Mouse (Mus musculus) urinary bladder, postnatal 36 days (tissue): ENCODE data around the gene Pard3.

Experiments used
- DNase-seq, 2 experiments: peaks; one replicate each; pipeline ENCODE4 v3.0.0; 2022; ENCODE audit warnings: low spot score in 2 of 2, mixed read lengths in 1 of 2

The Pard3 gene

GRCm38 (mm10) chr8:127087434-127087833, 23.7 kb downstream of the Pard3 start:
- no peak for DNase-seq

GRCm38 (mm10) chr8:127088372-127088771, 24.7 kb downstream of the Pard3 start:
- no peak for DNase-seq

- DNase-seq = no peak
Measured at GRCm38 (mm10) chr8:127089021-127089420, 25.3 kb downstream of the Pard3 start.

DNA sequence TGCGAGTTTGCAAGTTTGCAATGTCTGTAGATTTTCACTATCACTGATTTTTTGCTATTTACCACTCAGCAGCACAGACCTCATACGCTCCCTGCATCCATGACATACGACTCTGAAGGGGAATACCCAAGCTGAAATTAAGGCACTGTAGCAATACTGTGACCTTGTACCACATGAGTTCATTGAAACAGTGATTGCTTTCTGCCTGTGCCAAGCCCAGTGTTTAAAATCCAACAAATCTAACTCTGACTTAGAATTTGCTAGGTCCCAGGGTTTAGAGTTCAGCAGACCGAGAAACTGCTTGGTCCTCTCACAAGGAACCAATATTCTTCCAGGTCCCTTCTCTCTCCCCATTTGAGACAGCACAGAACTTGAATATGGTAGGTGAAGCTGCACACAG, 26.7 kb downstream of the Pard3 start:
- DNase-seq = no peak

- DNase-seq = no peak
Measured at GRCm38 (mm10) chr8:127091936-127092335, 28.2 kb downstream of the Pard3 start.

GRCm38 (mm10) chr8:127092383-127093112, 28.9 kb downstream of the Pard3 start:
- no peak for DNase-seq

GRCm38 (mm10) chr8:127093113-127093426, 29.4 kb downstream of the Pard3 start:
- DNase-seq = no peak

DNA sequence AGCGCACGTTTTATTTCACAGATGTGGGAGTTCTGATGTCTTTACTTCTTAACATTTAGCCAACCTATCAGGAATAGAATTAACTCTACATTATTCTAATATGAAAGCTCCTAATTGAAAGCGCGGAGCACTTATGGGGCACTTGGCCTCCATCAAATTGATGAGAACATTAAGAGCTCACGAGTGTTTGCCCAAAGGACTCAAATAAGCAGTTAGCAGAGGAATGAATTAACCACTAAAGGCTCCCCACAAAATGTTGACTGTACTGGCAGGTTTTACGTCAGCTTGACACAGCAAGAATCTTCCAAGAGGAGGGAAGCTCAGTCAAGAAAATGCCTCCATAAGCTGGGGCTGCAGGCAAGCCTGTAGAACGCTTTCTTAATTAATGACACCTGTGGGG, 32.1 kb downstream of the Pard3 start:
- no peak for DNase-seq

DNA sequence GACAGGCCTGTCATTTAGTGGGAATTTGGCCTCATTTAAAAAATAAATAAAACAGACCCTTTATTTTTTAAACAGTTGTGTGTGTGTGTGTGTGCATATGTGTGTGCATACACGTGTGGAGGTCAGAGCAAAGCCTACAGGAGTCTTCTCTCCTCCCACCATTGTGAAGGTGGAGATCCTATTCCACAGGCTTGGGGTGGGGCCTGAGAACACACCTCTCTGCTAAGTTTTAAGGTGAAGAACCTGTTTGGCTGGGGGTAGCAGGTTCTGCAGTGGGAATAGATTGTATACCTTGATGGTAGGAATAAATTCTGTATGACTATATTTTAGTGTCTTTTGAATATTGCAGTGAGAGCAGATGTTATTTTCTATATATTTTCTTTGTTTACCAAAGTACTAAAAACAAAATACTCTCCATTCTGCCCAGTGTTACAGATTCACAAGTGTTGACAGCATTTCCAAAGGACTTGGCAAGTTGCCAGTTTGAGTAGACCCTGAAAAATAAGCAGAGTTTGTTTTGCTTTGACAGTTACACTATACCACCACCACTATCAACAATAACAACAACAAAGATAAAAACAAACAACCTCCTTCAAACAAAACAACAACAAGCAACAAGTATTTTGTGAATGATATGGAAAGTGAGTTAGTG, 35.9 kb downstream of the Pard3 start:
- peak in 1 of 2 experiments; percentile 34 for DNase-seq

DNA sequence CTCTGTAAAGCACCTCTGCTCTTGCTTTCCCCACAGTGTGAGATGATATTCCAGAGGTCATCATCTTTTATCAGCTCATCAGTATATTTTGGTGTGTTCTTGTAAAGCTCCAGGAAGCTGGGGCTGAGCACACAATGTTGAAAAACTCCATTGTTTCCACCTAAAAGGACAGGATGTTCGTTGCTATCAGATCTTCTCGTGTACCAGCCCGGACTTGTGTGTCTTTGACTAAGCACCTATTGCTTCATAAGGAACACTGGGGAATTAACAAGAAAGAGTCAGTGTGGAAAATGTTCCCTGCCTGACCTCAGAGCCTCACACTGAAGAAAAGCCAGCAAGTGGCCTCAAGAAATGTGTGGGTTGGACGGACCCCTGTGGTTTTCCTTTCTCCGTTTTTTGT, 39.6 kb downstream of the Pard3 start:
- peak in 1 of 2 experiments; percentile 26 for DNase-seq

DNA sequence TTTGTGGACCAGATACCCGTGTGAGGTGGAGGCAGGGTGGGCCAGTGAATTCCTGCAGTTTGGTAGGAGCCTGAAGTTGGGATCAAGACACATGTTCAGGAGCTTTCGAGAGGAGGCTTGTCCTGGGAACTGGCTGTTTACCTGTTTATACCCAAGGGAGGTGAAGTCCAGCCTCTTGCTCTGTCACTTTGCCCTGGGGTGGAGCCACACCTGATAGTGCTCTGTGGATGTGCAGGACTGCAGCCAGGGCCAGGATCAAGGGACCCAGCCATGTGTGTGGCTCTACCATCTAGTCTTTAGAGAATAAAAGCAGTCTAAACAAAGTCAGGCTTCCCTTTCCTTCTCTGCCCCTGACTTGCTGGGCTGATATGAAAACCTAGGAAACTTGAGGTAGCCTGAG, 40.9 kb downstream of the Pard3 start:
- DNase-seq = no peak

DNA sequence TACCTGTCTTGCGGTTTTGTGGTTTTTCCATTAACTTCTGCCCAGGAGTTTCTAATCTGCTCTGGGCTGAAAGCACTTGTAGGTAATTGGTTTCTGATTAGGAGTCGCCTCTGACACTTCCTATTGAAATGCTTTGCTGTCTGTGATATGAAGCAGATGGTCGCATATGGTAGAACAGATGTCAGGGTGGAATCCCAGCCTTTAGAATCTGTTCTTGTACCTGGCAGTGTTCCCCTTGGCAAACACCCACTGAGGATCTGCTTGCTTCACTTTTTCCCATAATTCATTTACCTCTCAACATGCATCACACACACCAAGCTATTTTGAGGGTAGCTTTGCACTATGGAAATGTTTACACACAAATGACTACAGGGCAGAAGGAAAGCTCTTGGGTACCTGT, 44.2 kb downstream of the Pard3 start:
- no peak for DNase-seq

DNA sequence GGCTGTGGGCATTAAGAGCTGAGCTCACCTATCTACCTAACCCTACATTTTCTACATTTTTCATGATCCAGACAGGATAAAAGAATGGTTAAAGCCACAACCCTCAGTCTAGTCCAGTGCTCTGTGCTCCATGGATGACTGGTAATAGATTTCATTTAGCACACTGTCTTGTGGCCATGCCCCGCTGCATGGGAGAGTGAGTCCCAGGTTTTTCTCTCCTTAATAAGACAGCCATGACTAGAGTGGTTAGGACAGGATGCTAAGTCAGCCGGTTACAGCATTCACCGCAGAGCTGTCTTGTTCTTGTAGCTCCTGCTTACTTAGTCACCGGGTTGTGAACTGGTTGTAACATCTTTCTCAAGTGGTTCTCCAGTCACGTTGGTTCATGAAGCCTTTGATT, 49.5 kb downstream of the Pard3 start:
- no peak for DNase-seq

DNA sequence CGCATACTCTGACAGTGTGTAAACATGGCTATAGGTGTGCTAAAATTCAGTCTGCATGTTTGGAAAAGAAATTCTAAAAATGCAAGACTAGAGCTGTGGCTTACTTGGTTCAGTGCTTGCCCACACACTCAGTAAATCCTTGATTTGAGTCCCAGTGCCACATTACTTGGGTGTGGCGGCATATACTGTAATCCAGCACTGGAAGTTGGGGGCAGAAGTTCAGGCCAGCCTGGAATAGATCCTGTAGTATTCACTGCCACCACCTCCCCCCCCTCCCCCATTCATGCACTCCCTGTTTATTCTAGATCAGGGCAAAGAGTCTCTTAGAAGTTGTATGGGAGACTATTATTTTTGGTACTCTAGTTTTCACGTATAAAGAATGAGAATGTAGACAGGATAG, 52.1 kb downstream of the Pard3 start:
- DNase-seq = no peak

GRCm38 (mm10) chr8:127118373-127118861, 54.7 kb downstream of the Pard3 start:
- peak; percentile 41 to 68 for DNase-seq

- no peak for DNase-seq
Measured at GRCm38 (mm10) chr8:127123391-127123790, 59.7 kb downstream of the Pard3 start.

- DNase-seq = no peak
Measured at GRCm38 (mm10) chr8:127124795-127125194, 61.1 kb downstream of the Pard3 start.

GRCm38 (mm10) chr8:127125686-127126683, 62.3 kb downstream of the Pard3 start:
- DNase-seq = no peak

DNA sequence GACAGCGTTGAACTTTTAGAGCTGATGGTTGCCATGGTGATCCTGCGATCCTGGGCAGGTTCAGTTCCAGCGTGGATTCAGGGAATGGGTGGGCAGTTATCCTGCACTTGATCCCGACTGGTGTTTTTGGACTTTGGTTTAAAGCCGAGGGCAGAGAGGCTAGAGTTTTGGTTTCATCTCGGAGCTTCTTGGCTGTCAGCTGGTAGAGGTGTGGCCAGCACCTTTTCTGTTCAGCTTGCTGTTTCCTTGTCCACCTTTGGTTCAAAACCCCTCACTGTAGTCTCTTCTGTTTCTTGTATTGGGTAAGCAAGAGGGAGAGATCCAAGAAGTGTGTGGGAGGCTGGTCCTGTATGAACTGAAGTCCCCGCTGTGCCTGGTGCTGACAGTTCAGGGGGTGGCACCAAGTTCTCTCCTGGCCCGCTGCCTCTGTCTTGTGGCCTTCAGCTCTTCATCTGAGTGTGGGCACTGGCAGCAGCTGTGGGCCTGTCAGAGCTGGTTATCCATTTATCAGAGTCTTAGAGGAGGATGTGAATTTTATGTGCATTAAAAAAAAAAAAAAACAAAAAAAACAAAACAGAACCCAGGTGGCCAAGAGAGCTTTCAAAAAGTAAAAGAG, 65.2 kb downstream of the Pard3 start:
- peak in 1 of 2 experiments; percentile 36 for DNase-seq

DNA sequence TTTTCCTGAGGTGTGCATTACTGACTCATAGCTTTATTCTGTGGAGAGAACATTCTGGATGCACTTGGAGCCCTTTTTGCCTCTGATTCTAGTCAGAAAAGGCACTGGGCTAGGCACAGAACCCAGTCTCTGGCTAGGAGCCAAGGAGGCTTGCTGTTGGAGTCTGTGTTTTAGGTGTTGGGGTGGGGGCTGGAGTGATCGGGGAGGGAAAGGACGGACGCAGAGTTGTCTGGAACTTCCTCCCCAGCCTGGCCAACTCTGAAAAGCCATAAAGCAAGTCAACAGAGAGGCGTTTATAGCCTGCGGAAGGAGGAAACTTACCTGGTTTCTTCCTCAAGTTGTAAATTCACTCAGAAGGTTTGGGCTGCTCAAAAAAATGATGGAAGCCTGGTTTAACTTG, 70.6 kb downstream of the Pard3 start:
- no peak for DNase-seq

DNA sequence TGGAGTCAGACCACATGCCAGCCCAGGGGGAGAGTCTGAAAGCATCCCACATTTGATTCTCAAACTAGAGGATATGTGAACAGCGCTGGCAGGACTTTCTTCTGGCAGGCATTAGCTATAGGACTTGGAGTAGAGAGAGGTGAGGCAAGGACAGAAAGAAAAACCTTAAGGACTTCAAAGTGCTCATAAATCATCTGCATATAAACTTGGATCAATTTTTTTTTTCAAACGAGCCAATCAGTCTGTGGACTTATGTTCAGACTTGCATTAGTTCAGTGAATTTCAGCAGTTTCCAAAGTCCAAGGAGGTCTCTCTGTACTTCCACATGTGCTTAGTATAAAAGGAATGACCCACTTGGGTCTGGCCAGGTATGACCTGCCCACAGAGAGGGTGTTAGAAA, 72.5 kb downstream of the Pard3 start:
- DNase-seq = no peak

DNA sequence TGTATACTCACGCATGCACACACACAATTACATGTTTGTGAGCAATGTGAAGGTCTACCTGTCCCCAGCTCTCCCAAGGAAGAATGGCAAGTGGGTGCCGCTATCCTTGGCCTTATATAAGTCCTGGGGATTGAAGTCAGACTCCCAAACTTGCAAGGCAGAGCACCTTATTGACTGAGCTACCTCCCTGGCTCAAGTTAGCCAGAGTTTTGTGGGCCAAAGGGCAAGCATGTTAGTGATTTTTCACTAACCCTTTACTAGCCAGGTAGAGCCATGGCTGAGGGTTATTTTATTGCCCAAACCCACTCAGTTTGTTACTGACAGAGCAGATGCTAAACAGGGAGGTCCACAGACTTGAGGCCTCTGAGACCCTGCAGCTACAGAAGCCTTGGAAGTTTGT, 73.1 kb downstream of the Pard3 start:
- DNase-seq = no peak
